Mouse (Mus musculus): ENCODE data around the gene Fbxw10. TPM values are rescaled to one million over a fixed set of nuclear protein-coding genes. Genes with fewer than 3 reads are reported as not detected.

Gene Fbxw10
- total and polyA plus RNA-seq, 3 experiments, result 0.55 TPM; not detected in 2

GRCm38 (mm10) chr11:62851199-62851598 is 4.3 kb downstream of the Fbxw10 start:
- no peaks in the 10 kb centered on the region for H3K36me3 ChIP-seq (replicated peaks)
- no peak overlapping the region for H3K4me3 ChIP-seq (ENCODE audit: low read depth, low read length)
- H3K27me3 ChIP-seq (ENCODE audit: insufficient read depth, low read length), result peaks cover 18% of the 10 kb centered on the region
- H3K4me1 ChIP-seq (ENCODE audit: insufficient read depth, low read depth, low read length), result no peaks in the 10 kb centered on the region
- no peak for ATAC-seq (ENCODE audit: extremely low read depth, insufficient number of reproducible peaks, low FRiP score, poor library complexity, severe bottlenecking)
- TF ChIP-seq GATA2 (IDR thresholded peaks at IDR 0.05; ENCODE audit: borderline replicate concordance, low read depth, low read length) (no peak), CTCF (IDR thresholded peaks at IDR 0.05; ENCODE audit: low read depth, low read length) (no peak), TAL1 (conservative IDR thresholded peaks at IDR 0.05; ENCODE audit: low read depth, low read length) (no peak), POLR2AphosphoS5 (IDR thresholded peaks at IDR 0.05; ENCODE audit: insufficient replicate concordance, low read depth, low read length) (no peak), GATA1 (IDR thresholded peaks at IDR 0.05; ENCODE audit: borderline replicate concordance, low read length) (no peak)
- no peak for DNase-seq (ENCODE audit: low spot score)
- no peaks in the 10 kb centered on the region for H3K9me3 ChIP-seq (replicated peaks)

- H3K36me3 ChIP-seq (replicated peaks), result no peaks in the 10 kb centered on the region
- no peak for DNase-seq (ENCODE audit: low spot score)
- H3K9me3 ChIP-seq (replicated peaks), result no peaks in the 10 kb centered on the region
- no peaks in the 10 kb centered on the region for H3K4me1 ChIP-seq (ENCODE audit: insufficient read depth, low read depth, low read length)
- peaks cover 14% of the 10 kb centered on the region for H3K27me3 ChIP-seq (ENCODE audit: insufficient read depth, low read length)
- no peak for TF ChIP-seq CTCF (IDR thresholded peaks at IDR 0.05; ENCODE audit: low read depth, low read length)
- TF ChIP-seq GATA1 (IDR thresholded peaks at IDR 0.05; ENCODE audit: borderline replicate concordance, low read length), result no peak
- TF ChIP-seq GATA2 (IDR thresholded peaks at IDR 0.05; ENCODE audit: borderline replicate concordance, low read depth, low read length), result no peak
- no peak for TF ChIP-seq TAL1 (conservative IDR thresholded peaks at IDR 0.05; ENCODE audit: low read depth, low read length)
- H3K4me3 ChIP-seq (ENCODE audit: low read depth, low read length), result no peak overlapping the region
- ATAC-seq (ENCODE audit: extremely low read depth, insufficient number of reproducible peaks, low FRiP score, poor library complexity, severe bottlenecking), result no peak
These were observed 6.5 kb downstream of the Fbxw10 start for GRCm38 (mm10) chr11:62853334-62853733.

GRCm38 (mm10) chr11:62865562-62865961 is 18.7 kb downstream of the Fbxw10 start:
- Histone ChIP-seq H3K9me3 (replicated peaks) (no peaks in the 10 kb centered on the region), H3K36me3 (replicated peaks) (no peaks in the 10 kb centered on the region), H3K27me3 (ENCODE audit: insufficient read depth, low read length) (peaks cover 22% of the 10 kb centered on the region), H3K4me3 (ENCODE audit: low read depth, low read length) (no peak overlapping the region), H3K4me1 (ENCODE audit: insufficient read depth, low read depth, low read length) (no peaks in the 10 kb centered on the region)
- TF ChIP-seq GATA2 (IDR thresholded peaks at IDR 0.05; ENCODE audit: borderline replicate concordance, low read depth, low read length) (no peak), POLR2AphosphoS5 (IDR thresholded peaks at IDR 0.05; ENCODE audit: insufficient replicate concordance, low read depth, low read length) (no peak), TAL1 (conservative IDR thresholded peaks at IDR 0.05; ENCODE audit: low read depth, low read length) (no peak), GATA1 (IDR thresholded peaks at IDR 0.05; ENCODE audit: borderline replicate concordance, low read length) (no peak), CTCF (IDR thresholded peaks at IDR 0.05; ENCODE audit: low read depth, low read length) (no peak)
- ATAC-seq (ENCODE audit: extremely low read depth, insufficient number of reproducible peaks, low FRiP score, poor library complexity, severe bottlenecking) (no peak), DNase-seq (ENCODE audit: low spot score) (no peak)

- H3K4me3 ChIP-seq (ENCODE audit: low read depth, low read length), result no peak overlapping the region
- H3K27me3 ChIP-seq (ENCODE audit: insufficient read depth, low read length), result peaks cover 19% of the 10 kb centered on the region
- no peaks in the 10 kb centered on the region for H3K9me3 ChIP-seq (replicated peaks)
- no peaks in the 10 kb centered on the region for H3K4me1 ChIP-seq (ENCODE audit: insufficient read depth, low read depth, low read length)
- ATAC-seq (ENCODE audit: extremely low read depth, insufficient number of reproducible peaks, low FRiP score, poor library complexity, severe bottlenecking) (no peak), DNase-seq (ENCODE audit: low spot score) (no peak)
- no peak for TF ChIP-seq GATA1 (IDR thresholded peaks at IDR 0.05; ENCODE audit: borderline replicate concordance, low read length)
- TF ChIP-seq GATA2 (IDR thresholded peaks at IDR 0.05; ENCODE audit: borderline replicate concordance, low read depth, low read length), result no peak
- TF ChIP-seq CTCF (IDR thresholded peaks at IDR 0.05; ENCODE audit: low read depth, low read length), result no peak
- no peak for TF ChIP-seq TAL1 (conservative IDR thresholded peaks at IDR 0.05; ENCODE audit: low read depth, low read length)
- TF ChIP-seq POLR2AphosphoS5 (IDR thresholded peaks at IDR 0.05; ENCODE audit: insufficient replicate concordance, low read depth, low read length), result no peak
- no peaks in the 10 kb centered on the region for H3K36me3 ChIP-seq (replicated peaks)
These were observed 19.8 kb downstream of the Fbxw10 start for GRCm38 (mm10) chr11:62866685-62867084.

GRCm38 (mm10) chr11:62869201-62869600 is 22.3 kb downstream of the Fbxw10 start:
- Histone ChIP-seq H3K27me3 (ENCODE audit: insufficient read depth, low read length) (peaks cover 23% of the 10 kb centered on the region), H3K36me3 (replicated peaks) (no peaks in the 10 kb centered on the region), H3K9me3 (replicated peaks) (no peaks in the 10 kb centered on the region), H3K4me3 (ENCODE audit: low read depth, low read length) (no peak overlapping the region), H3K4me1 (ENCODE audit: insufficient read depth, low read depth, low read length) (no peaks in the 10 kb centered on the region)
- DNase-seq (ENCODE audit: low spot score), result no peak
- no peak for ATAC-seq (ENCODE audit: extremely low read depth, insufficient number of reproducible peaks, low FRiP score, poor library complexity, severe bottlenecking)
- TF ChIP-seq GATA1 (IDR thresholded peaks at IDR 0.05; ENCODE audit: borderline replicate concordance, low read length) (no peak), POLR2AphosphoS5 (IDR thresholded peaks at IDR 0.05; ENCODE audit: insufficient replicate concordance, low read depth, low read length) (no peak), GATA2 (IDR thresholded peaks at IDR 0.05; ENCODE audit: borderline replicate concordance, low read depth, low read length) (no peak), TAL1 (conservative IDR thresholded peaks at IDR 0.05; ENCODE audit: low read depth, low read length) (no peak), CTCF (IDR thresholded peaks at IDR 0.05; ENCODE audit: low read depth, low read length) (no peak)

GRCm38 (mm10) chr11:62869715-62870371 is 23.0 kb downstream of the Fbxw10 start:
- peaks cover 2% of the 10 kb centered on the region; the same call in 1 of the 2 replicates for H3K9me3 ChIP-seq (replicated peaks)
- no peak overlapping the region for H3K4me3 ChIP-seq (ENCODE audit: low read depth, low read length)
- H3K36me3 ChIP-seq (replicated peaks), result no peaks in the 10 kb centered on the region
- DNase-seq (ENCODE audit: low spot score) (no peak), ATAC-seq (ENCODE audit: extremely low read depth, insufficient number of reproducible peaks, low FRiP score, poor library complexity, severe bottlenecking) (no peak)
- no peak for TF ChIP-seq POLR2AphosphoS5 (IDR thresholded peaks at IDR 0.05; ENCODE audit: insufficient replicate concordance, low read depth, low read length)
- no peak for TF ChIP-seq GATA1 (IDR thresholded peaks at IDR 0.05; ENCODE audit: borderline replicate concordance, low read length)
- no peak for TF ChIP-seq CTCF (IDR thresholded peaks at IDR 0.05; ENCODE audit: low read depth, low read length)
- no peak for TF ChIP-seq GATA2 (IDR thresholded peaks at IDR 0.05; ENCODE audit: borderline replicate concordance, low read depth, low read length)
- H3K4me1 ChIP-seq (ENCODE audit: insufficient read depth, low read depth, low read length), result no peaks in the 10 kb centered on the region
- peaks cover 28% of the 10 kb centered on the region for H3K27me3 ChIP-seq (ENCODE audit: insufficient read depth, low read length)

Data from G1E (cell line).